Mouse (Mus musculus) gastrocnemius, postnatal 25 days (tissue): ENCODE measurements around the gene Mov10l1. TPM values are rescaled to one million over a fixed set of nuclear protein-coding genes. Genes with fewer than 3 reads are reported as not detected.

Source experiments
- DNase-seq: peaks from one replicate; pipeline ENCODE4 v3.0.0; 2022
- total RNA-seq, 2 experiments: library from RNA; stranded (reverse); gene quantifications; 1 replicate in 1 of 2; 2 replicates in 1 of 2; pipeline ENCODE4 v1.2.3; 2021

Mov10l1 gene
- total RNA-seq, 2 experiments from 2014 or later, result not detected

- DNase-seq, result peak; percentile 95
Observed at GRCm38 (mm10) chr15:89075478-89076147, 92.9 kb downstream of the Mov10l1 start.

DNA sequence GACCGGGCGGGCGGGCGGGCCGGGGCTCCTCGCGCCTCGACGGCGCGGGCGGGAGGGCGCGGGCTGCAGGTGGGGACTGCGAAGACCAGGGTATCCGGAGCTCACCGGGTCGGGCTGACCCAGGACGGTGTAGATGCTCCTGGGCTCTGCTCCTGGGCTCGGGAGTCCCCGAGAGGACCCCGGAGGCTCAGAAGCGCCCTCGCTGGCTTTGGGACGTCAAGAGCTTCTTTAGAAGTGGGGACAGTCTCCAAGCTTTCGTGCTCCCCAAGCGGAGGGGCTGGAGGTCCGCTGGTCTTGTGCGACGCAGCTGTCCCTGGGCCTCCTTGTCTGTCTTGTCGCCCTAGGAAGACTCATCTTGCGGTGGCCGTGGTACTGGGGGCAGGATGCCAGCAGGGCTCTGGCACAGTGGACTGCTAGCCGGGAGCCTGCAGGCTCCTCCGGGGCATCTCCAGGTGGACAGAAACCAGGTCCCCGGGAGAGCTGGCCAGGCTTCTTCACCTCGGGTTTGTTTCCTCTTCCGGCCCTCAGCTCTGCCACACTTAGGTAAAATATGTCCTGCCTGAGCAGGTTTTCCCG lies 93.5 kb downstream of the Mov10l1 start:
- peak; percentile 66 for DNase-seq

GRCm38 (mm10) chr15:89078208-89078836 lies 95.6 kb downstream of the Mov10l1 start:
- DNase-seq, result peak; percentile 32

DNA sequence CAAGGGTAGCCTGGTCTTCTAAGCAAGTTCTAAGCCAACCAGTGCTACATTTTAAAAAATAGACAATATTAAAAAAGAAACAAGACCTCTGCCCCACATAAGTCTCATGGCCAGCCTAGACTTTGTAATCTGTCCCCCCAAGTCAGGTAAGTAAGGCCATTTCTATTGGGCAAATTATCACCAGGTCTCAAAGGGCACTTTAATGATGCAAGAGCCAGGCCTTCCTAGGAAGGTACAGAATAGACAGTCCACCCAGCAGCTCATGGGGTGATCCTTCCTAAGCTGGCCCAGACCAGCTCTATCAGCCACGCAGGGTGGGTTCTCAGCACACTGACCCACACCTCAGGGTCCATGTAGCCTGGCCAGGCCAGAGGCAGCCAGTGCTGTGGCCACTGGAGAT lies 101.2 kb downstream of the Mov10l1 start:
- DNase-seq, result no peak

GRCm38 (mm10) chr15:89084826-89085225 lies 102.1 kb downstream of the Mov10l1 start:
- no peak for DNase-seq

GRCm38 (mm10) chr15:89088607-89089247 lies 106.0 kb downstream of the Mov10l1 start, which contains the start of gene Selenoo:
Selenoo (plus strand) TSS chr15:89089084.
- peak; percentile 89 for DNase-seq

GRCm38 (mm10) chr15:89089248-89090051 lies 106.7 kb downstream of the Mov10l1 start:
- DNase-seq, result no peak

GRCm38 (mm10) chr15:89090662-89091061 lies 108.0 kb downstream of the Mov10l1 start:
- DNase-seq, result no peak

DNA sequence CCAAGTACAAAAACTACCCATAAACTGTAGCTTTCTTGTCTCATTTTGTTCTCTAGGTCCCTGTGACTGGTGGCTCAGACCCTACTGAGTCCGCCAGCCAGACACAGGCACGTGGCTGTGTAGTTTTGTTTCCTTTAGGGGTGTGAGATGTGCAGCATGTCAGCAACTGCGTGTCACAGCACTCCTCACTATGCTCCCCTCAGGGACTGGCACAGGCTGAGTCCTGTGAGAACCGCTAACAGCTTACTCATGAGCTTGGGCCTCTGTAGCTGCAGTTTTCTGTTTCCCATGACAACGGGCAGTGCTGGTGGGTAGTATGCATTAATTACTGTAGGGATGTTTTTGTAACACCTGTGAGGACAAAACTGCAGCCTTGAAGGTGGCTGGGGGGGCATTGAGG lies 109.5 kb downstream of the Mov10l1 start:
- no peak for DNase-seq

- no peak for DNase-seq
Observed at GRCm38 (mm10) chr15:89097450-89097849, 114.7 kb downstream of the Mov10l1 start.

- DNase-seq, result no peak
Observed at GRCm38 (mm10) chr15:89098616-89099015, 115.9 kb downstream of the Mov10l1 start.

DNA sequence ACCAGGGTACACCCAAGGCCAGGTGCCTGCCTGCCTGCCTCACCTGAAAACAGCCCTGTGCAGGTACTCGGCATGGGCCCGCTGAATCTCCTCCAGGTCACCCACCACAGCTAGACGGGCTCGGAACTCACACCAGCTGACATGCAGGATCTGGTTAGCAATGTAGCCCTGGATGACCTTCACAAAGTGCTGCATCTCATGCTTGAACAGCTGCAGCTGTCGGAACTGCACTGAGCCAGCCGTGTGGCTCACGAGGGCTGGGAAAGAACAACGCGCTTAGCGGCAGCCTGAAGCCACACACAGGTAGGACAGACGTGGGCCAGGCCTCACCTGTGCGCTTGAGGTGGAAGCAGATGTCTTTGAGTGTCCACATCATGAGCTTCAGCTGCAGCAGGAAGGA lies 118.1 kb downstream of the Mov10l1 start:
- no peak for DNase-seq

GRCm38 (mm10) chr15:89102646-89103045 lies 119.9 kb downstream of the Mov10l1 start:
- no peak for DNase-seq

DNA sequence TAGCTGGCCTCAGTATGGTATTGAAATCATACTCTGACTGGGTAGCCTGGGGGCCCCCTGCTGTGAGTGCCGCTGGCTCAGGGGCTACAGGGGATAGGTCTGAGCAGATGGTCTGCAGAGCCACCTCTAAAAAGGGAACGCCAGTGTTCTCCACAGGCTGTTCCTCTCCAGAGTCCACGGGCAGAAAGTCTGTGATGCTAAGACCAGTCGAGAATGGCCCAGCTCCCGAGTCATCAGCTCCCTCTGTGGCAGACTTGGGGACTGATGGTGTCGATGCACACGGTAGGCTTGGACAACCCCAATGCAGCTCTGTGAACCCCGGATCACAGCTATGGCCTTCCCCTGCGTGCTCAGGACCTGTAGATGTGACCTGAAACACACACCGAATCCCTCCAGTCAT lies 121.2 kb downstream of the Mov10l1 start:
- no peak for DNase-seq

DNA sequence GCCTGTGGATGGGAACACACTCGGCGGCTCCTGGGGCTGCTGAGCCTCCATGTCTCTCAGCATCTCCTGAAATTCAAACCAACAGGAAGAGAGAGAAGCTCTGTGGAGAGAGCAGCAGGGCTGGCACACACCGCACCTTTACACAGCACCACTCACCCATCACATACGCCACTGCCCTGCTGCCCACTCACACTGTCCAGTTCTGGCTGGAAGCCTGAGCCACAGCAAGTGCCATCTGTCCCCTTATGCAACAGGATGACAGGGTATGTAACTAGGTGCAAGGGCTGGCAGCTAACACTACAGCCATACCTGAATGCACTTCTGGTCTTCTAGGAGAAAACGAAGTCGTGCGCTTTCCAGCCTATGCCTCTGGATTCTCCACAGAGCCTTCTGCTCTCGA lies 121.7 kb downstream of the Mov10l1 start:
- no peak for DNase-seq

Other genes starting within 250 kb of the Mov10l1 start
- 10 to 100 TPM; 20.9 to 21.6 TPM for gene Brd1, start 248.7 kb upstream of the Mov10l1 start, total RNA-seq
- 10 to 100 TPM in 1 of 2 experiments, 1 to 10 TPM in 1; 9.0 to 11.3 TPM for gene Zbed4, start 231.2 kb upstream of the Mov10l1 start, total RNA-seq
- gene Alg12, start 163.6 kb upstream of the Mov10l1 start, total RNA-seq, result 1 to 10 TPM; 3.5 to 5.2 TPM
- 1 to 10 TPM; 9.8 to 9.9 TPM for gene Creld2, start 163.3 kb upstream of the Mov10l1 start, total RNA-seq
- gene Pim3, start 120.7 kb upstream of the Mov10l1 start, total RNA-seq, result 10 to 100 TPM; 20.6 to 22.2 TPM
- not detected for gene Ttll8, start 28.5 kb upstream of the Mov10l1 start, total RNA-seq
- under 1 TPM in 1 of 2 experiments, not detected in 1; 0.10 TPM for gene Mlc1, start 3.9 kb upstream of the Mov10l1 start, total RNA-seq
- not detected for gene Panx2, start 76.8 kb downstream of the Mov10l1 start, total RNA-seq
- 10 to 100 TPM; 22.7 to 26.2 TPM for gene Trabd, start 92.2 kb downstream of the Mov10l1 start, total RNA-seq
- 10 to 100 TPM; 12.2 to 12.7 TPM for gene Selenoo, start 106.2 kb downstream of the Mov10l1 start, total RNA-seq
- 1 to 10 TPM; 6.5 to 8.4 TPM for gene Tubgcp6, start 140.2 kb downstream of the Mov10l1 start, total RNA-seq
- gene Hdac10, start 145.8 kb downstream of the Mov10l1 start, total RNA-seq, result 1 to 10 TPM; 5.3 to 6.5 TPM
- 100 to 1,000 TPM; 140 to 157 TPM for gene Mapk12, start 157.8 kb downstream of the Mov10l1 start, total RNA-seq
- gene Mapk11, start 166.7 kb downstream of the Mov10l1 start, total RNA-seq, result 1 to 10 TPM in 1 of 2 experiments, under 1 TPM in 1; 0.67 to 2.1 TPM
- 10 to 100 TPM in 1 of 2 experiments, 1 to 10 TPM in 1; 8.5 to 11.9 TPM for gene Plxnb2, start 197.9 kb downstream of the Mov10l1 start, total RNA-seq
- gene Dennd6b, start 213.6 kb downstream of the Mov10l1 start, total RNA-seq, result 1 to 10 TPM; 6.6 to 8.4 TPM
- 10 to 100 TPM; 71.1 to 72.5 TPM for gene Ppp6r2, start 228.6 kb downstream of the Mov10l1 start, total RNA-seq